In the genomic region with DNA sequence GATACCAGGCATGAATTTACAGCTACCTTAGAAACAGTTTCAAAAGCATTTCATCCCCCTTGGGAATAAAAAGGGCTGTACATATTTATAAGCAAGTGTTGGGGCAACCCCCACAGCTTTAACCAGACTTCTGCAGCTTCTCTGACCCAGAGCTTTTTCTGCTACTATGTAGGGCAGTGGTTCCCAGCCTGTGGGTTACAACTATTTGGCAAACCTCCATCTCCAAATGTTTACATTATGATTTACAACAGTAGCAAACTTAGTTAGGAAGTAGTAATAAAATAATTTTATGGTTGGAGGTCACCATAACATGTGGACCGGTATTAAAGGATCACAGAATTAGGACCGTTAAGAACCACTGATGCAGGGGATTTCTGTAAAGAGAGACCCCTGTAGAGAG, we compare ENCODE assay signal across 26 mouse cellular contexts.
DNase-seq lines count a peak whose midpoint lies in the region; ATAC-seq and TF ChIP-seq lines count a peak whose summit lies in the region.
"Had no signal": no experiment of that assay in that cellular context is flagged by ENCODE, and none has a peak within 500 bp of the region (broad histone marks: within the 10 kb centered on the region; RNA-seq: fewer than 3 reads in every experiment).

No protein-coding gene starts in this region.

- H3K27me3 ChIP-seq in intestine, embryonic 14.5 days (replicated peaks; ENCODE audit: control insufficient read depth, insufficient read depth, low read length): no peaks in the 10 kb centered on the region
- H3K27me3 ChIP-seq in intestine, postnatal 0 days (replicated peaks; ENCODE audit: control insufficient read depth, insufficient read depth, low read length): no peaks in the 10 kb centered on the region
- H3K27me3 ChIP-seq in kidney, embryonic 15.5 days: no peaks in the 10 kb centered on the region
- no peaks in the 10 kb centered on the region for H3K27me3 ChIP-seq in limb, embryonic 14.5 days (ENCODE audit: control insufficient read depth, insufficient read depth, low read length)
- H3K27me3 ChIP-seq in limb, embryonic 10.5 days (ENCODE audit: low read depth, poor library complexity, severe bottlenecking): no peaks in the 10 kb centered on the region
- H3K27me3 ChIP-seq: forebrain, embryonic 13.5 days; heart, embryonic 13.5 days had no signal

- H3K9me3 ChIP-seq in intestine, embryonic 14.5 days (ENCODE audit: control insufficient read depth, low read length): no peaks in the 10 kb centered on the region
- no peaks in the 10 kb centered on the region for H3K9me3 ChIP-seq in intestine, postnatal 0 days (ENCODE audit: control insufficient read depth)
- H3K9me3 ChIP-seq in kidney, embryonic 15.5 days (replicated peaks): no peaks in the 10 kb centered on the region
- H3K9me3 ChIP-seq in limb, embryonic 14.5 days (ENCODE audit: control insufficient read depth, low read length): no peaks in the 10 kb centered on the region
- H3K9me3 ChIP-seq in limb, embryonic 10.5 days (replicated peaks): no peaks in the 10 kb centered on the region
- H3K9me3 ChIP-seq: forebrain, embryonic 10.5 days; forebrain, embryonic 13.5 days; heart, embryonic 10.5 days; heart, embryonic 13.5 days had no signal

- no peaks in the 10 kb centered on the region for H3K36me3 ChIP-seq in intestine, embryonic 14.5 days (ENCODE audit: control insufficient read depth, insufficient read depth, low read length)
- H3K36me3 ChIP-seq in intestine, postnatal 0 days (ENCODE audit: control insufficient read depth, insufficient read depth): no peaks in the 10 kb centered on the region
- H3K36me3 ChIP-seq in kidney, embryonic 15.5 days: no peaks in the 10 kb centered on the region
- no peaks in the 10 kb centered on the region for H3K36me3 ChIP-seq in limb, embryonic 14.5 days (ENCODE audit: control insufficient read depth, insufficient read depth, low read length)
- no peaks in the 10 kb centered on the region for H3K36me3 ChIP-seq in limb, embryonic 10.5 days
- H3K36me3 ChIP-seq: embryonic facial prominence, embryonic 13.5 days; forebrain, embryonic 10.5 days; heart, embryonic 10.5 days; heart, embryonic 13.5 days had no signal

- peak; percentile 48 for DNase-seq in intestine, embryonic 14.5 days (ENCODE audit: low spot score)
- DNase-seq in kidney, adult 11 months: no peak
- DNase-seq in limb, embryonic 14.5 days (ENCODE audit: low spot score): peak; percentile 43
- no peak for DNase-seq in limb, embryonic 10.5 days (ENCODE audit: low spot score)
- no peak for DNase-seq in layer of hippocampus, adult 18-20 months (ENCODE audit: low spot score in 2 of 2)
- DNase-seq: adrenal gland, adult 2 months; adrenal gland, postnatal 14 days; cerebellum, adult 11 months; cerebellum, adult 2 months; cerebellum, adult 9-11 months; cerebellum, postnatal 25 days; gastrocnemius, postnatal 10 days; gastrocnemius, postnatal 36 days; heart, adult 2 months; heart, postnatal 14 days; heart, postnatal 4 days had no signal

- H3K4me2 ChIP-seq in intestine, embryonic 14.5 days (ENCODE audit: low read length): no peak overlapping the region
- H3K4me2 ChIP-seq in intestine, postnatal 0 days (replicated peaks; ENCODE audit: low read depth): no peak overlapping the region
- no peak overlapping the region for H3K4me2 ChIP-seq in kidney, embryonic 15.5 days
- H3K4me2 ChIP-seq in limb, embryonic 14.5 days (replicated peaks; ENCODE audit: low read depth, low read length, severe bottlenecking): no peak overlapping the region
- H3K4me2 ChIP-seq: embryonic facial prominence, embryonic 13.5 days; forebrain, embryonic 13.5 days; heart, embryonic 13.5 days; hindbrain, embryonic 14.5 days had no signal

- 30% methylated on average over 2 of the region's 2 CpGs for WGBS in intestine, embryonic 14.5 days
- 13% methylated on average over 2 of the region's 2 CpGs for WGBS in intestine, postnatal 0 days
- WGBS in kidney, embryonic 15.5 days: 35% methylated on average over 2 of the region's 2 CpGs
- 37% methylated on average over 2 of the region's 2 CpGs for WGBS in limb, embryonic 14.5 days
- WGBS in limb, embryonic 10.5 days: 79% methylated on average over 2 of the region's 2 CpGs

- H3K4me1 ChIP-seq in intestine, embryonic 14.5 days (replicated peaks; ENCODE audit: control insufficient read depth, insufficient read depth, low read length): peaks cover 7% of the 10 kb centered on the region
- H3K4me1 ChIP-seq in intestine, postnatal 0 days (replicated peaks; ENCODE audit: control insufficient read depth, insufficient read depth, low read length): no peaks in the 10 kb centered on the region
- peaks cover 6% of the 10 kb centered on the region; the same call in 1 of the 2 replicates for H3K4me1 ChIP-seq in kidney, embryonic 15.5 days
- no peaks in the 10 kb centered on the region for H3K4me1 ChIP-seq in limb, embryonic 14.5 days (ENCODE audit: control insufficient read depth, insufficient read depth, low read length)
- H3K4me1 ChIP-seq in limb, embryonic 10.5 days: no peaks in the 10 kb centered on the region
- H3K4me1 ChIP-seq: forebrain, embryonic 10.5 days; forebrain, embryonic 13.5 days; heart, embryonic 10.5 days; heart, embryonic 13.5 days had no signal

- no peak overlapping the region for H3K4me3 ChIP-seq in intestine, embryonic 14.5 days (ENCODE audit: low read depth, low read length)
- no peak overlapping the region for H3K4me3 ChIP-seq in intestine, postnatal 0 days (ENCODE audit: low read depth, low read length)
- H3K4me3 ChIP-seq in kidney, embryonic 15.5 days (replicated peaks): no peak overlapping the region
- no peak overlapping the region for H3K4me3 ChIP-seq in limb, embryonic 14.5 days (replicated peaks; ENCODE audit: low read length)
- H3K4me3 ChIP-seq in limb, embryonic 10.5 days: no peak overlapping the region
- H3K4me3 ChIP-seq: embryonic facial prominence, embryonic 13.5 days; forebrain, embryonic 10.5 days; forebrain, embryonic 13.5 days; heart, adult 2 months; heart, embryonic 10.5 days; heart, embryonic 13.5 days had no signal

- TF ChIP-seq CTCF in intestine, postnatal 0 days (IDR thresholded peaks at IDR 0.05; ENCODE audit: low read depth): no peak

- no peak overlapping the region for H3K9ac ChIP-seq in intestine, embryonic 14.5 days (ENCODE audit: low read length)
- H3K9ac ChIP-seq in intestine, postnatal 0 days (ENCODE audit: low read depth, low read length): no peak overlapping the region
- no peak overlapping the region for H3K9ac ChIP-seq in kidney, embryonic 15.5 days
- H3K9ac ChIP-seq in limb, embryonic 14.5 days (ENCODE audit: low read depth, low read length, severe bottlenecking): no peak overlapping the region
- H3K9ac ChIP-seq: embryonic facial prominence, embryonic 13.5 days; forebrain, embryonic 13.5 days; heart, embryonic 13.5 days; hindbrain, embryonic 14.5 days had no signal

- no peak overlapping the region for H3K27ac ChIP-seq in intestine, embryonic 14.5 days (ENCODE audit: low read depth)
- H3K27ac ChIP-seq in intestine, postnatal 0 days (ENCODE audit: low read depth, low read length): no peak overlapping the region
- 0 out of 2 replicates have a peak overlapping the region, but pooled peaks have one; percentile 7 for H3K27ac ChIP-seq in kidney, embryonic 15.5 days
- no peak overlapping the region for H3K27ac ChIP-seq in limb, embryonic 14.5 days (replicated peaks; ENCODE audit: low read depth, low read length)
- no peak overlapping the region for H3K27ac ChIP-seq in limb, embryonic 10.5 days
- H3K27ac ChIP-seq: embryonic facial prominence, embryonic 13.5 days; forebrain, embryonic 10.5 days; forebrain, embryonic 13.5 days; heart, adult 2 months; heart, embryonic 10.5 days; heart, embryonic 13.5 days; hindbrain, embryonic 14.5 days had no signal

- no peak for ATAC-seq in intestine, embryonic 14.5 days (replicated peaks; ENCODE audit: low FRiP score, low TSS enrichment, low read depth)
- ATAC-seq in intestine, postnatal 0 days: no peak
- ATAC-seq in kidney, embryonic 15.5 days (replicated peaks; ENCODE audit: low FRiP score): no peak
- 0 out of 2 replicates have a peak, but pooled peaks have one; percentile 50 for ATAC-seq in limb, embryonic 14.5 days (ENCODE audit: low FRiP score, low read depth)
- ATAC-seq: CD4-positive, CD25-positive, alpha-beta regulatory T cell, adult 4 months; forebrain, embryonic 13.5 days; forebrain, embryonic 16.5 days had no signal

- TF ChIP-seq POLR2A in limb, embryonic 14.5 days (IDR thresholded peaks at IDR 0.05; ENCODE audit: borderline replicate concordance, extremely low read depth, insufficient read depth, insufficient read length): no peak

Comparison
In these comparisons a context has a peak if more than half of its experiments do, and no peak if none do; other contexts are left out.
1. DNase-seq: peak in intestine, embryonic 14.5 days (single experiment) and limb, embryonic 14.5 days (single experiment); none in kidney, adult 11 months (single experiment), limb, embryonic 10.5 days (single experiment) and layer of hippocampus, adult 18-20 months (0 of 2).